10 mouse cellular contexts compared by ENCODE assay signal in the genomic region with DNA sequence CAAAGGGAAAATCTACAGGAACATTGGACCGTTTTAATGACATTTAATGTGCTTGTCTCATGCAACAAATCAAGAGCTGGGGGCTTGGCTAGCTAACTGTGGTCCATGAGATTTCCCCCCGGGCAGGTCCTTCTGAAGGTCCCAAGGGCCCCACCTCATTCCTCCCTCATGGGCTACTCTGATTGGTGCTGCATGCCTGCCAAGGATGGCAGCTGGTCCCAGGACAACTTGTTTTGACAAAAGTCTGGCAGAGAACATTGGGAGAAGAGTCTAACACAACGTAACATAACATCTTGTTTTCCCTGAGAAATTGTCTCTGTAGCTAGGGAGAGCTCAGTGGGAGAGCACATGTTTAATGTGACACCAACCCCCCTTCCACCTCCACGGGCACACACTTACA.
DNase-seq lines count a peak whose midpoint lies in the region; ATAC-seq and TF ChIP-seq lines count a peak whose summit lies in the region.
"Had no signal": no experiment of that assay in that cellular context is flagged by ENCODE, and none has a peak within 500 bp of the region (broad histone marks: within the 10 kb centered on the region; RNA-seq: fewer than 3 reads in every experiment).

No protein-coding gene starts in this region.

- peak overlapping the region; percentile 81; the same call in 1 of the 2 replicates for H3K27ac ChIP-seq in kidney, postnatal 0 days
- peak overlapping the region; percentile 96; the same call in 1 of the 2 replicates for H3K27ac ChIP-seq in heart, embryonic 12.5 days (ENCODE audit: poor library complexity, severe bottlenecking)
- H3K27ac ChIP-seq: midbrain, embryonic 10.5 days had no signal

- H3K36me3 ChIP-seq in kidney, postnatal 0 days (ENCODE audit: insufficient read depth, low read length) = no peaks in the 10 kb centered on the region
- H3K36me3 ChIP-seq in heart, embryonic 12.5 days = no peaks in the 10 kb centered on the region
- H3K36me3 ChIP-seq: G1E; midbrain, embryonic 10.5 days had no signal

- H3K4me3 ChIP-seq in kidney, postnatal 0 days (replicated peaks; ENCODE audit: low read depth, low read length) = no peak overlapping the region
- no peak overlapping the region for H3K4me3 ChIP-seq in heart, embryonic 12.5 days
- H3K4me3 ChIP-seq: midbrain, embryonic 10.5 days had no signal

- no peak for ATAC-seq in kidney, postnatal 0 days (replicated peaks; ENCODE audit: low FRiP score, low read depth)
- no peak for ATAC-seq in heart, embryonic 12.5 days (ENCODE audit: insufficient number of reproducible peaks, low FRiP score)

- no peaks in the 10 kb centered on the region for H3K9me3 ChIP-seq in kidney, postnatal 0 days (replicated peaks; ENCODE audit: low read length)
- H3K9me3 ChIP-seq in heart, embryonic 12.5 days (replicated peaks) = peaks cover 7% of the 10 kb centered on the region; the same call in 1 of the 2 replicates
- H3K9me3 ChIP-seq: midbrain, embryonic 10.5 days had no signal

- peaks cover 19% of the 10 kb centered on the region for H3K4me1 ChIP-seq in kidney, postnatal 0 days (replicated peaks; ENCODE audit: insufficient read depth, low read length)
- peaks cover 65% of the 10 kb centered on the region for H3K4me1 ChIP-seq in heart, embryonic 12.5 days (replicated peaks)

- peak; percentile 37 for DNase-seq in kidney, postnatal 0 days (ENCODE audit: low spot score)
- DNase-seq in kidney, postnatal 14 days = no peak
- peak; percentile 60 to 71 for DNase-seq in cerebellum, postnatal 10 days
- DNase-seq in layer of hippocampus, postnatal 36 days = peak; percentile 62 to 67
- DNase-seq in thymus, adult 18-20 months = no peak
- DNase-seq in spleen, postnatal 36 days (ENCODE audit: low spot score in 2 of 2) = no peak
- DNase-seq in right cerebral cortex, postnatal 10 days (ENCODE audit: low spot score in 2 of 2) = no peak

- no peak for TF ChIP-seq CTCF in kidney, postnatal 0 days (IDR thresholded peaks at IDR 0.05; ENCODE audit: low read depth)

- no peaks in the 10 kb centered on the region for H3K27me3 ChIP-seq in kidney, postnatal 0 days (ENCODE audit: insufficient read depth, low read length)
- H3K27me3 ChIP-seq in heart, embryonic 12.5 days (replicated peaks) = no peaks in the 10 kb centered on the region

- H3K9ac ChIP-seq in kidney, postnatal 0 days (ENCODE audit: low read depth, low read length) = no peak overlapping the region
- H3K9ac ChIP-seq in heart, embryonic 12.5 days = no peak overlapping the region

- 34% methylated on average over 4 of the region's 4 CpGs for WGBS in kidney, postnatal 0 days
- 63% methylated on average over 4 of the region's 4 CpGs for WGBS in heart, embryonic 12.5 days

- H3K4me2 ChIP-seq in kidney, postnatal 0 days (ENCODE audit: low read length) = no peak overlapping the region
- no peak overlapping the region for H3K4me2 ChIP-seq in heart, embryonic 12.5 days

Comparison
In these comparisons a context has a peak if more than half of its experiments do, and no peak if none do; other contexts are left out.
1. DNase-seq: peak in kidney, postnatal 0 days (single experiment), cerebellum, postnatal 10 days (2 of 2) and layer of hippocampus, postnatal 36 days (2 of 2); none in kidney, postnatal 14 days (single experiment), thymus, adult 18-20 months (0 of 2), spleen, postnatal 36 days (0 of 2) and right cerebral cortex, postnatal 10 days (0 of 2).